Mouse (Mus musculus) urinary bladder, postnatal 36 days (tissue): ENCODE data around the gene Nt5c2.

Source experiments
- DNase-seq, 2 experiments: peaks; one replicate each; pipeline ENCODE4 v3.0.0; 2022; ENCODE audit warnings: low spot score in 2 of 2, mixed read lengths in 1 of 2

The Nt5c2 gene

GRCm38 (mm10) chr19:46966330-46966729 is 48.6 kb downstream of the Nt5c2 start:
- no peak for DNase-seq

- DNase-seq = no peak
These were observed 49.5 kb downstream of the Nt5c2 start for GRCm38 (mm10) chr19:46965496-46965895.

GRCm38 (mm10) chr19:46964353-46964752 is 50.6 kb downstream of the Nt5c2 start:
- no peak for DNase-seq

- DNase-seq = no peak
These were observed 51.5 kb downstream of the Nt5c2 start for GRCm38 (mm10) chr19:46963440-46963839.

- no peak for DNase-seq
These were observed 52.1 kb downstream of the Nt5c2 start for GRCm38 (mm10) chr19:46962841-46963240.

GRCm38 (mm10) chr19:46962171-46962772 is 52.7 kb downstream of the Nt5c2 start:
- DNase-seq = peak; percentile 64 to 72

GRCm38 (mm10) chr19:46961652-46962051 is 53.3 kb downstream of the Nt5c2 start:
- DNase-seq = peak; percentile 72 to 84

GRCm38 (mm10) chr19:46961047-46961651 is 53.8 kb downstream of the Nt5c2 start:
- no peak for DNase-seq

GRCm38 (mm10) chr19:46960101-46961046 is 54.6 kb downstream of the Nt5c2 start:
- no peak for DNase-seq

- DNase-seq = no peak
These were observed 55.4 kb downstream of the Nt5c2 start for GRCm38 (mm10) chr19:46959536-46959935.

GRCm38 (mm10) chr19:46958566-46958965 is 56.4 kb downstream of the Nt5c2 start:
- no peak for DNase-seq

- no peak for DNase-seq
These were observed 57.0 kb downstream of the Nt5c2 start for GRCm38 (mm10) chr19:46957971-46958370.

- DNase-seq = no peak
These were observed 58.0 kb downstream of the Nt5c2 start for GRCm38 (mm10) chr19:46957001-46957400.

- no peak for DNase-seq
These were observed 58.5 kb downstream of the Nt5c2 start for GRCm38 (mm10) chr19:46956410-46956809.

GRCm38 (mm10) chr19:46955630-46956029 is 59.3 kb downstream of the Nt5c2 start:
- no peak for DNase-seq

GRCm38 (mm10) chr19:46953536-46953935 is 61.4 kb downstream of the Nt5c2 start:
- no peak for DNase-seq

- no peak for DNase-seq
These were observed 62.0 kb downstream of the Nt5c2 start for GRCm38 (mm10) chr19:46952986-46953385.

GRCm38 (mm10) chr19:46944341-46944740 is 70.6 kb downstream of the Nt5c2 start:
- no peak for DNase-seq

- no peak for DNase-seq
These were observed 77.8 kb downstream of the Nt5c2 start for GRCm38 (mm10) chr19:46937173-46937572.

GRCm38 (mm10) chr19:46934025-46934424 is 80.9 kb downstream of the Nt5c2 start:
- no peak for DNase-seq

- DNase-seq = no peak
These were observed 82.3 kb downstream of the Nt5c2 start for GRCm38 (mm10) chr19:46932608-46933007.

- no peak for DNase-seq
These were observed 84.9 kb downstream of the Nt5c2 start for GRCm38 (mm10) chr19:46930026-46930425.
